Mouse (Mus musculus): Measurements from ENCODE around the gene Rps6ka4.

The Rps6ka4 gene

GRCm38 (mm10) chr19:6849506-6850068 lies 9.2 kb upstream of the Rps6ka4 start:
- DNase-seq = no peak

GRCm38 (mm10) chr19:6847841-6848517 lies 7.5 kb upstream of the Rps6ka4 start:
- no peak for DNase-seq

- DNase-seq = no peak
Measured at GRCm38 (mm10) chr19:6846050-6846449, 5.6 kb upstream of the Rps6ka4 start.

DNA sequence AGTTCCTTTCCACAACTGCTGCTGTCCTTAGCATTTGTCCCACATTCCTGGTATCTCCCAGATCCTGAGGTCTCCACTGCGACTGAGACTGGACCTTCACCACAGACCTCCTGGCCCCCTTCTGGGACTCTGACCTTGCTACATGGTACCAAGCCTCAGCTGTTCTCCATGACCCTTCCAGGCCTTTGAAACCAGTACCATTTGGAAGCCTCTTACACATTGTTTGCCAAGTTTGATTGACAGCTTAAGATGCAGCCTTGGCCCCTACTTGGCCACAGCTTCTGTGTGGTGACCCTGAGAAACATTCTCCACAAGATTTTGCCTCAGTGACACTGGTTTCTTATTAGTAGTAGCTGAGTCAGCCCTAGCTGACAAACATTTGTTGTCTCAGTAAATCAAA lies 1.9 kb upstream of the Rps6ka4 start:
- DNase-seq = no peak

DNA sequence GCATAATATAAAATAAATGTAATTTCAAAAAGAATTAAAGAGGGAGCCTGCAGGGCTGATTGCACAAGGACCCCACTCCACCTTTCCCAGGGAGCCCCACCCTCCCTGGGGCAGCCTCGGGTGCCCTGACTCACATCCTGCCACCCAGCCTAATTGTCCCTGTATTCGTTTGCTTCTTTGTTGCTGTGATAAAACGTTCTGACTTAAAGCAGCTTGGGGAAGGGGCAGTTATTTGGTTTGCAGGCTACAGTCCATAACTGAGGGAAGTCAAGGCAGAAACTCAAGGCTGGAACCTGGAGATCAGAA lies 809 bp upstream of the Rps6ka4 start:
- no peak for DNase-seq

GRCm38 (mm10) chr19:6839615-6840474 lies 591 bp downstream of the Rps6ka4 start:
- peak; percentile 62 for DNase-seq

- no peak for DNase-seq
Measured at GRCm38 (mm10) chr19:6832363-6832762, 8.1 kb downstream of the Rps6ka4 start.

GRCm38 (mm10) chr19:6831331-6831730 lies 9.1 kb downstream of the Rps6ka4 start:
- peak; percentile 30 for DNase-seq

- no peak for DNase-seq
Measured at GRCm38 (mm10) chr19:6830556-6831316, 9.7 kb downstream of the Rps6ka4 start.

DNA sequence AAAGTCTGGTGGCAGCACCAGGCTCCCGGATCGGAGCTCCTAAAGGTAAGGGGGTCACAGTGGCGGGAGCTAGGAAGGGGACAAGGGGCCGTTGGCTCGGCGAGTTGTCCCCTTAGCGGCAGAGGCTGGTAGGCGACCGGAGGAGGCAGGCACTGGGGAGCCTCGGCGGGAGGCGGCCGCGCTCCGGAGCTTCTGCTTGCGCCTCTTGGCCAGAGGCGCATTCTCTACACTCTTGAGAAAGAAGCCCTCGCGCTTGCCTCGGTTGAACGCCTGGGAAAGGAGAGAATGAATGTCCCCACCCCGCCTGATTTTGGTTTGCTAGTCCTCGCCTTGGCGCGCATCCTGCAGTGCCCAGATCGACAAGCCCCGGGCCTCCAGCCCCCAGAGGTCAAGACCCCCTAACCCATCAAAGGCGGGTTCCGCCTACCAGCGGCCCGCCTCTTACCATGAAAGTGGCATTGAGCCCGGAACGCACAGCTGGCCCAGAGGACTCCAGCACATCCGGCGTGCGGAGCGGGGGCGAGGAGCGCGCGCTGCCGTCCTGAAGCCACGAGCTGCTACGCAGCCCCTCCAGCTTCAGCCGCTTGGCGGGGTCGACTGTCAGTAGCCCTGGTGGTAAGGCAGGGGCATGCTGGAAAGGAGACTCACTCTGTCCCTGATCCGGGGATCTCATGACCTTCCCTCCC lies 10.4 kb downstream of the Rps6ka4 start:
- peak; percentile 53 for DNase-seq

DNA sequence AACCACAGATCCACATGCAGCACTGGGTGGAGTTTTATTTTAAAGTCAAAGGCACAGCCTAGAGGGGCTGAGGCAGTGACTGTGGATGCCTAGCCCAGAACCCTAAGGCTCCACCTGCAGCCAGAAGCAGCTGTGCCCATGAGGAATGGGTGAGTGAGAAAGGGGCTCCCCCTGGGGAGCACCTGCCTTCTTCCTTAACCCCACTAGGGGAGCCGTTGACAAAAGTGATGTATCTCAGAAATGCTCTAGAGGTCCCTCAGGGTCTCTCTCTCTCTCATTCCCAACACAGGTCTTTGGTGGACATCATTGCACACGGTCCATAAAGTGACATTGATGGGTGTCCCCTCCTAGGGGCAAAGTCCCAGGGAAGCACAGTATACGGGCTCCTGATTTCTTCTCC lies 11.4 kb downstream of the Rps6ka4 start:
- DNase-seq = no peak

GRCm38 (mm10) chr19:6826601-6827000 lies 13.8 kb downstream of the Rps6ka4 start:
- no peak for DNase-seq

DNA sequence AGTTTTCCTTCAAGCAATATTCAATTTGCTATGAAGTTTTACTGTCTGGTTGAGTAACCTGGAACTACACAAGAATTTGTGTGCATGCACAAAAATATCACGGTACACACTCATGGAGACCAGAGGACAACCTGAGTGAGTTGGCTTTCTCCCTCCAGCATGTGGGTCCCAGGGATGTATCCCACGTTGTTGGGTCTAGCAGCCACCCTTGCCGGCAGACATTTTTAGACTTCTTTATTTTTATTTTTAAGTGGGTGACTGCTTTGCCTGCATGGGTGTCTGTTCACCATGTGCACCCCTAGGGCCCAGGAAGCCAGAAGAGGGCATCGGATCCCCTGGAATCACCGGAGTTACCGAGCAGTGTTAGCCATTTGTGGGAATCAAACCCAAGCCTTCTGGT lies 15.1 kb downstream of the Rps6ka4 start:
- no peak for DNase-seq

- DNase-seq = no peak
Measured at GRCm38 (mm10) chr19:6820538-6821195, 19.8 kb downstream of the Rps6ka4 start.

DNA sequence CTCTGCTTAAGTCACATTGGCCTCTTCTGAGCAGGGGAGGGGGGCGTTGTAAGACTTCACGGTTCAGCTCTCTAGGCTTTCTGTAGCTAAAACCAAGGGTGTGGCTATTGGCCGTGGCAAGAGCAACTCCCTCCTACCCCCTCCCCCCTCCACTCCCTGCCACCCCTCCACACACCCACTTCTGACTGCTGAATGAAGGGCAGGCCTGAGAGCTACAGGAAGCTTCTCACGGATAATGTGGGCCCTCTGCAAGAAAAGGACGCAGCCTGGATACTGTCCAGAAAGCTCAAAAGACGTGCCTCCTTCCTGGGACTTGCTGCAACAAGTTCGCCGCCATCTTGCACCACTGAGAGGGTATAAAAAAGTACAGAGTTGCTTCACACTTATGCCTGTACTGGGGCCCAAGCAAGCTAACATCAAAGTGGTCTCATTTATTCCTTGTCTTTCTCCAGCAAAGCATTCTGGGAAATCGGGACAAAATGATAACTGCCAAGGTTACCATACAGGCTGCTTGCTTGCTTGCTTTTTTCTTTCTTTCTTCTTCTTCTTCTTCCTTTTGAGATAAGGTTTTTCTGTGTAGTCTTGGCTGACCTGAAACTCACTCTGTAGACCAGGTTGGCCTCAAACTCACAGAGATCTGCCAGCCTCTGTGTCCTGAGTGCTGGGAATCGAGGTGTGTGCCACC lies 21.2 kb downstream of the Rps6ka4 start:
- DNase-seq = no peak

DNA sequence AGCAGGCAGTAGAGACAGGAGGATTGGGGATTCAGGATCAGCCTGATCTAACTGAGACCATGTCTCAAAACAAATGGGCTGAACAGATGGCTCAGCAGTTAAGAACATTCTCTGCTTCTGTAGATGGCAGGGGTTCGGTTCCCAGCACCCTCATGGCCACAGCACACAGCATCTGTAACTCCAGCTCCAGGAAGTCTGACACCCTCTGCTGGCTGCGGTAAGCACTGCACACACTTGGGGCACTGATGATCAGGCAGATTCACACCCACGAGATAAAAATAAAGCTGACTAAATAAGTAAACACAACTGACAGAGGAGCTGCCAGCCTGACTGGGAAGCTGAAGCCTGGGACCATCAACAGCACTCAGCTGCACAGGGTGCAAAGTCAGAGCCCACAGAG lies 25.5 kb downstream of the Rps6ka4 start:
- DNase-seq = no peak

- DNase-seq = no peak
Measured at GRCm38 (mm10) chr19:6814366-6814765, 26.1 kb downstream of the Rps6ka4 start.

Measured in right cerebral cortex, postnatal 4 days (tissue).